Mouse (Mus musculus) forebrain, embryonic 15.5 days (tissue): ENCODE results near the gene 1110059G10Rik. TPM values are rescaled to one million over a fixed set of nuclear protein-coding genes. Genes with fewer than 3 reads are reported as not detected.
A peak's percentile ranks its signal among the peaks of the same experiment; 100 is the strongest.

Experiments
- ATAC-seq: fragments of 200-750 bp; cut with Nextera tagmentation; replicated peaks from 2 replicates; pipeline ENCODE4 v1.8.0; 2017; ENCODE audit warnings: mild to moderate bottlenecking, moderate TSS enrichment, moderate library complexity
- H3K27ac ChIP-seq: fragments of 300-500 bp; sonication (generic); replicated peaks from 2 replicates; pipeline ENCODE4 v1.5.1; 2015; ENCODE audit warnings: mild to moderate bottlenecking, inconsistent platforms
- H3K27me3 ChIP-seq: fragments of 300-500 bp; sonication (generic); 2 replicates; pipeline ENCODE4 v1.6.1; 2015; ENCODE audit warnings: inconsistent platforms
- H3K36me3 ChIP-seq: fragments of 300-500 bp; sonication (generic); 2 replicates; pipeline ENCODE4 v1.6.1; 2015; ENCODE audit warnings: mild to moderate bottlenecking, inconsistent platforms
- H3K4me1 ChIP-seq: fragments of 300-500 bp; sonication (generic); 2 replicates; pipeline ENCODE4 v1.6.1; 2015; ENCODE audit warnings: inconsistent platforms
- H3K4me2 ChIP-seq: fragments of 300-500 bp; sonication (generic); replicated peaks from 2 replicates; pipeline ENCODE4 v1.6.1; 2015; ENCODE audit warnings: mild to moderate bottlenecking, inconsistent platforms
- H3K4me3 ChIP-seq: fragments of 300-500 bp; sonication (generic); 2 replicates; pipeline ENCODE4 v1.5.1; 2015; ENCODE audit warnings: mild to moderate bottlenecking, inconsistent platforms
- H3K9ac ChIP-seq: fragments of 300-500 bp; sonication (generic); replicated peaks from 2 replicates; pipeline ENCODE4 v1.6.1; 2015; ENCODE audit warnings: mild to moderate bottlenecking, inconsistent platforms
- H3K9me3 ChIP-seq: fragments of 300-500 bp; sonication (generic); 2 replicates; pipeline ENCODE4 v1.6.1; 2016; ENCODE audit warnings: inconsistent platforms
- WGBS: fragments of 180-500 bp; shearing (Covaris S2); methylation state at CpG from one replicate; pipeline ENCODE4 v1.1.7; 2015; ENCODE audit warnings: mixed read lengths; 5-methylcytosine and 5-hydroxymethylcytosine counted together
- polyA plus RNA-seq: library from polyadenylated mRNA; unstranded; fragments of >200 nt; fragmentation: Nextera tagmentation; extraction: Ambion mirVana; gene quantifications from 2 replicates; pipeline ENCODE4 v1.2.1, GENCODE M21; 2015

Gene 1110059G10Rik
- polyA plus RNA-seq: 31.4 and 33.5 TPM in 2 replicates

DNA sequence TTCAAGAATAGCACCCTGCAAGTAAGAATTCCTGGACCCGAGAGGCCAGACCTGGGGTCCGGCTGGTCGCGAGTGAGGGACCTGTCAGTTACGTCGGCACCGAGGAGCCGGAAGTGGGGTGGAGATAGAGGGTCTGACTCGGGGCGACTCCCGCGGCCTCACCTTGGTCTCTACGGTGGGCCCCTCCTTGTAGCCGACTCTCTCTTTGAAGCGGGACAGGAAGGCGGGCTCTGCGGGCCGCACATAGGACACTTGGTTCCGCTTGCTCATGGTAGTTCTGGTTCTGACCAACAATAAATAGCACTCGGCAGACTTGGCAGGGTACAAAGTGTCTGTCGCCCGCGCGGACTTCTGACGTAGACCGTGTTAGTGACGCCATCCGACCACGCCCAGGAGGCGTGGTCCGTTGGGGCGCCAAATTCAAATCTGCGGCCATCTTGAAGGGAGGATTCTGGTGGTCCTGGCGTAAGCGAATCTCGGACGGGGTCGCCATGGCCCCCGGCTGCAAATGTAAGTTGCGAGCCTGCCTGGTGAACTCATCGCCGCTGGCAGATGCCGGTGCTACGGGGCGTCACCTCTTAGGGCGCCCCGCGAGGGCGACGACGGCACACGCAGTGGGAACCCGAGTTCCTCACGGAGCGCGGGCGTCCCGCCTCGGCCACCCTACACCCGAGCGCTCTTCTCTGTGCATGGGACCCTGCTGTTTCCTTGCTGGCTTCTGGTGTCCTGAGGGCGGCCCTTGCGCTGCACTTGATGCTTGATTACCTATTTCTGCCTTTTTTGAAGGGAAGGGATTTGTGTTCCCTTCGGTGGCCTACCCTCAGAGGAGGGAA, at the start of gene 1110059G10Rik, which contains the start of gene Kif15:
Gene 1110059G10Rik (minus strand): TSS at position 358 of the 833 bp plus-strand sequence.
Gene Kif15 (plus strand): TSS at position 404 of the 833 bp plus-strand sequence.
- Histone ChIP-seq H3K9ac (peak within 1 kb of the TSS; percentile 70), H3K27me3 (no peaks in the 10 kb centered on the region), H3K4me2 (peak within 1 kb of the TSS; percentile 91), H3K4me1 (peaks cover 25% of the 10 kb centered on the region), H3K4me3 (peak within 1 kb of the TSS; percentile 79), H3K9me3 (no peaks in the 10 kb centered on the region), H3K36me3 (peaks cover 11% of the 10 kb centered on the region), H3K27ac (peak within 1 kb of the TSS; percentile 75)
- peak; percentile 95 for ATAC-seq
- under 1% methylated on average over 64 of the region's 64 CpGs for WGBS

DNA sequence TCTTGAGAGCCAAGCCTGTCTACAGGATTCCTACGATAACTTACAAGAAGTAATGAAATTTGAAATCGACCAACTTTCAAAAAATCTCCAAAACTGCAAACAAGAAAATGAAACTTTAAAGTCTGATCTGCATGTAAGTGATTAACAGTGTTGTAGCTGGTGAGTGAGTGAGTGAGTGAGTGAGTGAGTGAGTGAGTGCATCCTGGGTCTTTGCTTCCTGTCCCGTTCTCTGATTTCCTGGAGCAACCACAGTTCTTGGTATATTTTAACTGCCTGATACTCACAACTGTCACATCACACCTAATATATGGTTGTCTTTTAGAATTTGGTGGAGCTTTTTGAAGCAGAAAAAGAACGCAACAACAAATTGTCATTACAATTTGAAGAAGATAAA, 48.4 kb upstream of the 1110059G10Rik start:
- Histone ChIP-seq H3K4me2 (no peak overlapping the region), H3K9ac (no peak overlapping the region), H3K4me3 (no peak overlapping the region), H3K36me3 (peaks cover 18% of the 10 kb centered on the region), H3K27me3 (no peaks in the 10 kb centered on the region), H3K27ac (no peak overlapping the region), H3K4me1 (no peaks in the 10 kb centered on the region), H3K9me3 (no peaks in the 10 kb centered on the region)
- WGBS: 95% methylated on average over 4 of the region's 4 CpGs
- ATAC-seq: no peak

DNA sequence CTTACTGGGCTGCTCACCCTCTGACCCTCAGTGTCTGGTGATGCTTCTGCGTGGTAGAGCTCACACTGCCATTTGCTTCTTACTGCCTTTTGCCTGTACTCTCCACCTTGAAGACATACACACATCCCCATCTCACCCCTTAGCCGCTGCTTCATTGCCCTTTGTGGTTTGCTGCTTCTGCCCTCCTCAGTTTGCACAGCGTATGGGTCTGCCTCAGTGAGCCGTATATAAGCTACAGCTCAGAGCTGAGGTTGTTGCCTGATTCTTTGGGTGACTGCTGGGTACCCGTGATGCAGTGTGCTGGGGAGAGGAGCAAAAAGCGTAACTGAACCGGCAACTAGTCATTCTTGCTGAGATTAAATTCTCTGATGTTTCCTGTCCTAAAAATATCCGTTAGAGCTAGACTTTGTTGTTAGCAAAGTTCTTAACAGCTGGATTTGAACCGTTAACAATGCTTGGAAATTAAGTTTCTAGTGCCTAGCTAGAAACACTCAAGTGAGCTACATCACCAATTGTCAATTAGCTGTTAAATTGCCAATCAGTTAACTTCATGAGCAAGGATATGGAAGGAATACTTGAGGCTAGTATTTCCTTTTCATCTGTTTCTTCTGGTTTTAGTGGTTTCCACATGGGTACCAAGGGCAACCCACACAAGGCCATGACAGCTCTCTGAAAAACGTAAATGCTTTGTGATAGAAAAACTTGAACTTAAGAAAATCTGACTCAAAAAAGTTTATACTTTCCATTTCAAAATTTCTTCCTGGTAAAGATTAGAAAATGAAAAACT, 47.8 kb upstream of the 1110059G10Rik start:
- Histone ChIP-seq H3K27ac (no peak overlapping the region), H3K36me3 (peaks cover 18% of the 10 kb centered on the region), H3K4me2 (no peak overlapping the region), H3K4me3 (no peak overlapping the region), H3K9ac (no peak overlapping the region), H3K4me1 (no peaks in the 10 kb centered on the region), H3K9me3 (no peaks in the 10 kb centered on the region), H3K27me3 (no peaks in the 10 kb centered on the region)
- ATAC-seq: no peak
- WGBS: 95% methylated on average over 10 of the region's 10 CpGs

DNA sequence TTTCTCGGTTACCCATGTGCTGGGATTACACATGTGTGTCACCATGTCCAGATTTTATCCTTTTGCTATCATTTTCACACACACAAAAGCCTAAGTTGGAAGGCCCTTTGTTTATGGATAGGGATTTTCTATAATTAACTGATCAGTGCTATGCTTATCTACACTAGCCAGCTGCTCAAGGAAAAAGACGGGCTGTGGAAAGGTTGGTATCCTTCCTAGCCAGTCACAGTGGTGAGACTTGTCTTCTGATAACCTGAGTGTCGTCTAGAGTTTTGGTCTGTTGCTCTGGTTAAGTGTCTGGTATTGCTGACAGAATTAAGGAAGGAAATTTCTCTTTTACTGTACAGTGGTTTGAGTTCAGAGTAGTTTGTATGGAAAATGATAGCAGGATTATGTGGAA, 21.9 kb downstream of the 1110059G10Rik start:
- H3K27ac ChIP-seq: no peak overlapping the region
- H3K4me2 ChIP-seq: no peak overlapping the region
- H3K9ac ChIP-seq: no peak overlapping the region
- no peak for ATAC-seq
- no peak overlapping the region for H3K4me3 ChIP-seq
- H3K4me1 ChIP-seq: peaks cover under 1% of the 10 kb centered on the region
- peaks cover 80% of the 10 kb centered on the region for H3K36me3 ChIP-seq
- WGBS: 98% methylated on average over 3 of the region's 3 CpGs
- no peaks in the 10 kb centered on the region for H3K9me3 ChIP-seq
- no peaks in the 10 kb centered on the region for H3K27me3 ChIP-seq

DNA sequence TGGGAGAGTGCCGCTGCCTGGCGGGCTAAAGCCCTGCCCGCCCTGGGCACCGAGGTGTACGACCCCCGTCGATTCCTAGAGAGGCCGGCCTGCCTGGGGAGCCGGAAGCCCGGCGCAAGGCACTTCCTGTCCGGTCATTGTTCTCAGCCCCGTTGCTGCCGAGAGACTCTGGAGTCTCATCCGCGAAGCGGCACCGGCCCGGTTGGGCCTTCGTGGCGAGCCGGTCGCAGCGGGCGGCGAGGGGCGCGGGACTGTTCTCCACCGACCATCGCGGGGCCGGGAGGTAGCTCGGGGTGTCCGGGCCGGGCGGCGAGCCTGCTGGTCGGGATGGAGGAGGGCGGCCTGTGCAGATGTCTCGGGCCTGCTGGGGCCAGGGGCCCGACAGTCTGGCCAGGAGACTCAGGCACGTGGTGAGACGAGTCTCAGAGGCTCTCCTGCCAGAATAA, 27.8 kb downstream of the 1110059G10Rik start, which contains the start of gene Zfp105:
Gene Zfp105 (plus strand): TSS at position 137 of the 446 bp plus-strand sequence.
- peaks cover 33% of the 10 kb centered on the region for H3K36me3 ChIP-seq
- no peaks in the 10 kb centered on the region for H3K9me3 ChIP-seq
- peak within 1 kb of the TSS; percentile 70 for H3K27ac ChIP-seq
- H3K9ac ChIP-seq: peak within 1 kb of the TSS; percentile 95
- peak within 1 kb of the TSS; percentile 56 for H3K4me2 ChIP-seq
- peak; percentile 99 for ATAC-seq
- H3K4me1 ChIP-seq: peaks cover 7% of the 10 kb centered on the region
- WGBS: 1% methylated on average over 43 of the region's 43 CpGs
- H3K4me3 ChIP-seq: peak within 1 kb of the TSS; percentile 69
- no peaks in the 10 kb centered on the region for H3K27me3 ChIP-seq

DNA sequence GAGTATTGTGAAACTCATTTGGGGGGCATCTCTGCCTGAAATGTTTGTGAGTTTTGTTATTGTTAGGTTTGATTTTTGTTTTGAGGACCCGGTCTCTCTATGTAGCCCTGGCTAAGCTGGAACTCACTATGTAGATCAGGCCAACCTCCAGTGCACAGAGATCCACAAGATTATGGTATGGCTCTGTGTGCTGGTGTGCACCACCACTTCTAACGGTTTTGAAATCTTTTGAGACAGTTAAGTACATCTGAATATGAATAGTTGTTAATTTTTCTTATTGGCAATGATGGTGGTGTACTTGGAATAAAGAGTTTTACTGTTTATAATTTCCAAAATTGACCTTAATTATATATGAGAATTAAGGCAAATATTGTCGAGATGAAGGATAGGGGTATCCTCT, 28.4 kb downstream of the 1110059G10Rik start:
- Histone ChIP-seq H3K4me1 (peaks cover 7% of the 10 kb centered on the region), H3K4me2 (peak overlapping the region; percentile 56), H3K27me3 (no peaks in the 10 kb centered on the region), H3K36me3 (peaks cover 28% of the 10 kb centered on the region), H3K27ac (no peak overlapping the region), H3K9ac (peak overlapping the region; percentile 95), H3K4me3 (peak overlapping the region; percentile 69), H3K9me3 (no peaks in the 10 kb centered on the region)
- WGBS: 20% methylated on average over 3 of the region's 3 CpGs
- peak; percentile 38; the same call in 1 of the 2 replicates for ATAC-seq

DNA sequence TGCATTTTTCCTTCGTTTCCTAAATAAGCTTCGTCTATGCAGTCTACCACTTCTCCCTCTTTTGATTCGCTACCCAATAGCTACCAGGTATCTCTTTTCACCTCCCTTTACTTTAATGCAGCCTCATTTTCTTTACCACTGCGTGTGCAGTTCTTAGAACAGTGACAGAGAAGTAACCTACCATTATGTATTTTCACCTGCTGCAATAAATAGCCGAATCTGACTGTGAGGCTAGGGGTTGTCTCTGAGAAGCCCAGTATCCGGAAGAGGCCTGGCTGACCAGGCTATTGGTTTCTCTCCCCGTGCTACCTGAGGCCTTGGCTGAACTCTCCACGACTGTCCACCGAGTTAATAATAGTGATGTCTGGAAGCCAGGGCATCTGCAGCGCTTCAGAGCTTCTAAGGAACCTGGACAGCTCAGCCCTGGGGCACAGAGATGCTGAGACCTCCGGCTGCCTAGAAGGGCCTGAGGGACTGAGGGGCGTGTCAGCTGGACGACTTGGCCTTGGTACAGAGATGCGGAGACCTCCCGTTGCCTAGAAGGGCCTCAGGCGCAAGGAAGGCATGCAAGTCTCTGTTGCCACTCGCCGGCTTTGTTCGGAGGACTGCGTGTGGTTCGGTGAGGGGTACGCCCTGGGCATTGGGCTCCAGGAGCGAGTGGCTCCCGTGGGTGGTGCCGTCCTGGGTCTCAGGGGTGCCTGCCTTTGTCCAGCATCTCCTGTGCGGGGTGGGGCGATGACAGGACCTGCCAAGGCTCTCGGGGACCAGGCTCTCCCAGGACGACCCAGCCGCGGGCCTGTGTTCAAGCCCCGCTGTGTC, 47.9 kb downstream of the 1110059G10Rik start:
- peak; percentile 97 for ATAC-seq
- Histone ChIP-seq H3K4me1 (0 out of 2 replicates have a peak, but pooled peaks cover 4% of the 10 kb centered on the region), H3K27me3 (no peaks in the 10 kb centered on the region), H3K36me3 (peaks cover 8% of the 10 kb centered on the region; the same call in 1 of the 2 replicates), H3K9ac (peak overlapping the region; percentile 71), H3K27ac (peak overlapping the region; percentile 35; the same call in 1 of the 2 replicates), H3K4me2 (peak overlapping the region; percentile 59), H3K9me3 (no peaks in the 10 kb centered on the region), H3K4me3 (peak overlapping the region; percentile 49)
- 12% methylated on average over 32 of the region's 32 CpGs for WGBS

DNA sequence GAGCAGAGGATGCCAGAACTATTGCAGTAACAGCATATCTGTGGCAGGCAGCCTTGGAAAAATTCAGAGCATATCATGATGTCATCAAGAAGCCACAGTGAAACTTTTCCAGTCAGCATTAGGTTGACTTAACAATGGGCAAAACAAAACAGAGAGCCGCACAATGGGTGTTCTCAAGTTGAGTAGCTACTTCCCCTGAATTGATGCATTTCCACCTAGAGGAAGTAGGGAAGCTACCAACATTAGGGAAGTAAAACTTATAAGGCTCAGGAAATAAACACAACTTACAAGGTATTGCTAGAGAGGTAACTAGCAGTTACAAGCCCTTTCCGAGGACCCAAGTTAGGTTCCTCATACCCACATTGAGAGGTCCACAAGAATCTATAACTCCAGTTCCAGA, 49.8 kb downstream of the 1110059G10Rik start:
- 0 out of 2 replicates have a peak, but pooled peaks cover 4% of the 10 kb centered on the region for H3K4me1 ChIP-seq
- no peaks in the 10 kb centered on the region for H3K27me3 ChIP-seq
- H3K4me3 ChIP-seq: no peak overlapping the region
- 98% methylated on average over 2 of the region's 2 CpGs for WGBS
- H3K9ac ChIP-seq: no peak overlapping the region
- H3K4me2 ChIP-seq: no peak overlapping the region
- ATAC-seq: no peak
- no peak overlapping the region for H3K27ac ChIP-seq
- peaks cover under 1% of the 10 kb centered on the region; the same call in 1 of the 2 replicates for H3K9me3 ChIP-seq
- peaks cover 2% of the 10 kb centered on the region for H3K36me3 ChIP-seq

Other genes with a start within 250 kb of the 1110059G10Rik start
- not detected in 2 replicates for gene Topaz1, start 203.7 kb downstream of the 1110059G10Rik start, polyA plus RNA-seq
- gene Tcaim, start 145.5 kb downstream of the 1110059G10Rik start, polyA plus RNA-seq: 7.4 and 7.7 TPM in 2 replicates
- gene Gm35549, start 107.0 kb downstream of the 1110059G10Rik start, polyA plus RNA-seq: 0.45 and 0.50 TPM in 2 replicates
- gene Zfp445, start 85.0 kb downstream of the 1110059G10Rik start, polyA plus RNA-seq: 103 and 115 TPM in 2 replicates
- gene Zkscan7, start 65.3 kb downstream of the 1110059G10Rik start, polyA plus RNA-seq: 4.1 and 4.6 TPM in 2 replicates
- gene Zfp105, start 27.9 kb downstream of the 1110059G10Rik start, polyA plus RNA-seq: 22.5 and 23.7 TPM in 2 replicates
- 28.2 and 29.1 TPM in 2 replicates for gene Kif15, start within 50 bp of the 1110059G10Rik start, polyA plus RNA-seq
- gene Tmem42, start 70.3 kb upstream of the 1110059G10Rik start, polyA plus RNA-seq: 19.4 and 24.1 TPM in 2 replicates
- 0.78 and 0.95 TPM in 2 replicates for gene Tgm4, start 83.7 kb upstream of the 1110059G10Rik start, polyA plus RNA-seq
- 80.8 and 81.0 TPM in 2 replicates for gene Zdhhc3, start 162.2 kb upstream of the 1110059G10Rik start, polyA plus RNA-seq
- 92.6 and 98.2 TPM in 2 replicates for gene Exosc7, start 162.2 kb upstream of the 1110059G10Rik start, polyA plus RNA-seq
- gene Clec3b, start 199.9 kb upstream of the 1110059G10Rik start, polyA plus RNA-seq: 0.32 and 0.98 TPM in 2 replicates